Comparison of ENCODE assay signal across 39 mouse cellular contexts in genomic region chr15:85085641-85086040, GRCm38 (mm10). TPM values are rescaled to one million over a fixed set of nuclear protein-coding genes. Genes with fewer than 3 reads are reported as not detected.
DNase-seq lines count a peak whose midpoint lies in the region; ATAC-seq and TF ChIP-seq lines count a peak whose summit lies in the region.
"Had no signal": no experiment of that assay in that cellular context is flagged by ENCODE, and none has a peak within 500 bp of the region (broad histone marks: within the 10 kb centered on the region; RNA-seq: fewer than 3 reads in every experiment).

No protein-coding gene starts in this region.

- H3K4me1 ChIP-seq in forebrain, postnatal 0 days (ENCODE audit: insufficient read depth), result no peaks in the 10 kb centered on the region
- H3K4me1 ChIP-seq in forebrain, embryonic 10.5 days, result no peaks in the 10 kb centered on the region
- H3K4me1 ChIP-seq: embryonic facial prominence, embryonic 12.5 days; heart, embryonic 10.5 days; heart, embryonic 15.5 days; hindbrain, embryonic 12.5 days; intestine, embryonic 15.5 days; limb, embryonic 13.5 days; lung, embryonic 15.5 days had no signal

- no peaks in the 10 kb centered on the region for H3K27me3 ChIP-seq in forebrain, postnatal 0 days (ENCODE audit: insufficient read depth, low read length)
- no peaks in the 10 kb centered on the region for H3K27me3 ChIP-seq in forebrain, embryonic 10.5 days (ENCODE audit: poor library complexity, severe bottlenecking)
- H3K27me3 ChIP-seq: embryonic facial prominence, embryonic 12.5 days; heart, embryonic 15.5 days; hindbrain, embryonic 12.5 days; intestine, embryonic 15.5 days; limb, embryonic 13.5 days; lung, embryonic 15.5 days had no signal

- DNase-seq in forebrain, postnatal 0 days, result peak; percentile 63
- DNase-seq in forebrain, embryonic 10.5 days (ENCODE audit: extremely low spot score, low spot score), result no peak
- peak; percentile 46 for DNase-seq in brain, adult 2 months (ENCODE audit: low read depth, low spot score)
- DNase-seq in layer of hippocampus, adult 2 months (ENCODE audit: low spot score in 2 of 2), result peak; percentile 27 to 29
- DNase-seq in telencephalon, adult 2 months (ENCODE audit: low read depth, low spot score), result peak; percentile 22
- DNase-seq in lung, postnatal 36 days, result no peak
- no peak for DNase-seq in urinary bladder, postnatal 25 days (ENCODE audit: low spot score)
- DNase-seq: adrenal gland, adult 2 months; adrenal gland, postnatal 36 days; cerebellum, adult 11 months; cerebellum, adult 9-10 months; cerebellum, postnatal 36 days; embryo, embryonic 11 days; gastrocnemius, postnatal 14 days; heart, postnatal 36 days; kidney, adult 2 months; kidney, postnatal 36 days; right cerebral cortex, adult 18-20 months; spleen, adult 18-20 months; thymus, adult 18-20 months; thymus, postnatal 36 days had no signal

- peak; percentile 56; the same call in 1 of the 2 replicates for ATAC-seq in forebrain, postnatal 0 days
- ATAC-seq: activated CD4-positive, CD25-positive, alpha-beta regulatory T cell, adult 4 months; CD4-positive, CD25-positive, alpha-beta regulatory T cell, adult 4 months; hindbrain, postnatal 0 days; intestine, embryonic 15.5 days; midbrain, embryonic 16.5 days had no signal

- no peak overlapping the region for H3K27ac ChIP-seq in forebrain, postnatal 0 days (ENCODE audit: low read depth, low read length)
- H3K27ac ChIP-seq in forebrain, embryonic 10.5 days, result no peak overlapping the region
- peak overlapping the region; percentile 69 for H3K27ac ChIP-seq in layer of hippocampus, adult 2 months
- H3K27ac ChIP-seq: embryonic facial prominence, embryonic 12.5 days; heart, embryonic 10.5 days; heart, embryonic 15.5 days; hindbrain, embryonic 12.5 days; hindbrain, postnatal 0 days; intestine, embryonic 15.5 days; limb, embryonic 13.5 days; lung, embryonic 15.5 days had no signal

- 62% methylated on average over 1 of the region's 1 CpGs for WGBS in forebrain, postnatal 0 days
- WGBS in forebrain, embryonic 10.5 days, result 75% methylated on average over 1 of the region's 1 CpGs

- no peaks in the 10 kb centered on the region for H3K36me3 ChIP-seq in forebrain, postnatal 0 days (ENCODE audit: insufficient read depth)
- no peaks in the 10 kb centered on the region for H3K36me3 ChIP-seq in forebrain, embryonic 10.5 days (replicated peaks)
- H3K36me3 ChIP-seq: embryonic facial prominence, embryonic 12.5 days; heart, embryonic 10.5 days; heart, embryonic 15.5 days; hindbrain, embryonic 12.5 days; intestine, embryonic 15.5 days; limb, embryonic 13.5 days; lung, embryonic 15.5 days had no signal

- H3K4me2 ChIP-seq in forebrain, postnatal 0 days (ENCODE audit: low read depth), result no peak overlapping the region
- H3K4me2 ChIP-seq: embryonic facial prominence, embryonic 12.5 days; heart, embryonic 15.5 days; hindbrain, embryonic 12.5 days; intestine, embryonic 15.5 days; limb, embryonic 13.5 days; liver, embryonic 11.5 days; lung, embryonic 15.5 days; midbrain, embryonic 11.5 days had no signal

- H3K9ac ChIP-seq in forebrain, postnatal 0 days, result no peak overlapping the region
- H3K9ac ChIP-seq: embryonic facial prominence, embryonic 12.5 days; heart, embryonic 15.5 days; hindbrain, embryonic 12.5 days; intestine, embryonic 15.5 days; limb, embryonic 13.5 days; lung, embryonic 15.5 days had no signal

- H3K4me3 ChIP-seq in forebrain, postnatal 0 days (ENCODE audit: low read depth, low read length), result no peak overlapping the region
- H3K4me3 ChIP-seq in forebrain, embryonic 10.5 days, result no peak overlapping the region
- no peak overlapping the region for H3K4me3 ChIP-seq in layer of hippocampus, adult 2 months
- H3K4me3 ChIP-seq: embryonic facial prominence, embryonic 12.5 days; heart, embryonic 10.5 days; heart, embryonic 15.5 days; hindbrain, embryonic 12.5 days; intestine, embryonic 15.5 days; limb, embryonic 13.5 days; lung, embryonic 15.5 days had no signal

- no peaks in the 10 kb centered on the region for H3K9me3 ChIP-seq in forebrain, postnatal 0 days (ENCODE audit: low read length)
- no peaks in the 10 kb centered on the region for H3K9me3 ChIP-seq in forebrain, embryonic 10.5 days
- H3K9me3 ChIP-seq: embryonic facial prominence, embryonic 12.5 days; heart, embryonic 10.5 days; heart, embryonic 15.5 days; hindbrain, embryonic 12.5 days; intestine, embryonic 15.5 days; limb, embryonic 13.5 days; lung, embryonic 15.5 days had no signal

- TF ChIP-seq CTCF in forebrain, postnatal 0 days (IDR thresholded peaks at IDR 0.05; ENCODE audit: low read depth), result no peak
- TF ChIP-seq CTCF in layer of hippocampus, adult 2 months (conservative IDR thresholded peaks at IDR 0.05), result no peak

RNA-seq across cellular contexts. Expression of gene Smc1b, which starts 46.1 kb away (rescaled TPM):
- total RNA-seq in forebrain, postnatal 0 days (2014; rRNA removed), result 0.08 and 0.43 TPM in 2 replicates
- polyA plus RNA-seq in forebrain, postnatal 0 days (2015; fragmentation: Nextera tagmentation; extraction: Ambion mirVana), result 0.19 TPM in 2 replicates
- polyA plus RNA-seq in forebrain, embryonic 10.5 days (2016; fragmentation: Nextera tagmentation; extraction: Ambion mirVana), result 0.06 and 0.10 TPM in 2 replicates
- total RNA-seq in layer of hippocampus, adult 2 months (2021), result under 1 TPM; 0.08 to 0.12 TPM
- total RNA-seq: adrenal gland, adult 2 months; gastrocnemius, postnatal 14 days; granulocyte monocyte progenitor cell, adult 5-6 weeks; heart, postnatal 36 days; megakaryocyte, adult 5-6 weeks; neutrophil, adult 5-6 weeks had no signal
- polyA plus RNA-seq: activated CD4-positive, CD25-positive, alpha-beta regulatory T cell, adult 4 months; adrenal gland, adult 2 months; kidney, adult 2 months; neural tube, embryonic 11.5 days had no signal

RNA-seq across cellular contexts. Expression of gene Ribc2, which starts 46.2 kb away (rescaled TPM):
- total RNA-seq in forebrain, postnatal 0 days (2014; rRNA removed), result 0.48 and 0.69 TPM in 2 replicates
- 0.28 and 0.70 TPM in 2 replicates for polyA plus RNA-seq in forebrain, postnatal 0 days (2015; fragmentation: Nextera tagmentation; extraction: Ambion mirVana)
- 0.82 and 0.99 TPM in 2 replicates for polyA plus RNA-seq in forebrain, embryonic 10.5 days (2016; fragmentation: Nextera tagmentation; extraction: Ambion mirVana)
- under 1 TPM; 0.44 to 0.49 TPM for total RNA-seq in layer of hippocampus, adult 2 months (2021)
- total RNA-seq: adrenal gland, adult 2 months; adrenal gland, postnatal 36 days; gastrocnemius, postnatal 14 days; granulocyte monocyte progenitor cell, adult 5-6 weeks; heart, postnatal 36 days; megakaryocyte, adult 5-6 weeks; neutrophil, adult 5-6 weeks had no signal
- polyA plus RNA-seq: activated CD4-positive, CD25-positive, alpha-beta regulatory T cell, adult 4 months; adrenal gland, adult 2 months; CD4-positive, CD25-positive, alpha-beta regulatory T cell, adult 4 months; liver, embryonic 16.5 days had no signal

RNA-seq across cellular contexts. Expression of gene Fam118a, which starts 56.9 kb away (rescaled TPM):
- total RNA-seq in forebrain, postnatal 0 days (2014; rRNA removed), result 27.9 and 32.8 TPM in 2 replicates
- polyA plus RNA-seq in forebrain, postnatal 0 days (2015; fragmentation: Nextera tagmentation; extraction: Ambion mirVana), result 27.2 and 30.6 TPM in 2 replicates
- 31.0 and 31.1 TPM in 2 replicates for polyA plus RNA-seq in forebrain, embryonic 10.5 days (2016; fragmentation: Nextera tagmentation; extraction: Ambion mirVana)
- 10 to 100 TPM; 26.9 to 35.9 TPM for total RNA-seq in layer of hippocampus, adult 2 months (2021)

Comparison
In these comparisons a context has a peak if more than half of its experiments do, and no peak if none do; other contexts are left out.
1. DNase-seq: peak in forebrain, postnatal 0 days (single experiment), brain, adult 2 months (single experiment), layer of hippocampus, adult 2 months (2 of 2) and telencephalon, adult 2 months (single experiment); none in forebrain, embryonic 10.5 days (single experiment), lung, postnatal 36 days (single experiment) and urinary bladder, postnatal 25 days (single experiment).